Mouse (Mus musculus): ENCODE measurements around the gene Gm21981. TPM values are rescaled to one million over a fixed set of nuclear protein-coding genes. Genes with fewer than 3 reads are reported as not detected.

The Gm21981 gene
- total and polyA plus RNA-seq, 3 experiments, result 0.71 to 0.81 TPM; not detected in 1

- TF ChIP-seq MAZ (IDR thresholded peaks at IDR 0.05; ENCODE audit: low read depth, low read length) (peak; percentile 88), RCOR1 (IDR thresholded peaks at IDR 0.05; ENCODE audit: low read depth, low read length) (no peak), ELF1 (IDR thresholded peaks at IDR 0.05; ENCODE audit: low read depth, low read length) (no peak), BHLHE40 (IDR thresholded peaks at IDR 0.05; ENCODE audit: borderline replicate concordance, low read depth, low read length) (no peak)
Measured at GRCm38 (mm10) chr17:47688608-47689575, 5.4 kb downstream of the Gm21981 start, which contains the start of gene Frs3 (continued).

GRCm38 (mm10) chr17:47688344-47688607 lies 6.0 kb downstream of the Gm21981 start, which contains the start of gene Tomm6:
Gene Tomm6, minus strand, starts transcription at chr17:47688386.
- H3K4me1 ChIP-seq (ENCODE audit: control insufficient read depth in 1 of 2, insufficient read depth in 2 of 2, low read length in 2 of 2), result peaks cover 0 to 5% of the 10 kb centered on the region in 2 experiments; a peak in 1 of 4 replicates
- peak within 1 kb of the TSS; percentile 81 for H3K27ac ChIP-seq (ENCODE audit: control insufficient read depth, low read depth, low read length)
- H3K4me3 ChIP-seq (ENCODE audit: control insufficient read depth in 1 of 2, insufficient read depth in 1 of 2, low read depth in 2 of 2, low read length in 2 of 2), result peak within 1 kb of the TSS; percentile 88 to 89
- no peak for DNase-seq (ENCODE audit: low read depth, low spot score)
- peak within 1 kb of the TSS; percentile 88 for H3K9ac ChIP-seq (ENCODE audit: control insufficient read depth, low read depth, low read length, poor library complexity, severe bottlenecking)
- H3K79me2 ChIP-seq (ENCODE audit: control insufficient read depth, insufficient read depth, low read length, poor library complexity), result peaks cover 15% of the 10 kb centered on the region
- no peaks in the 10 kb centered on the region for H3K9me3 ChIP-seq (replicated peaks; ENCODE audit: insufficient read depth, low read length)
- 0 out of 4 replicates have a peak, but pooled peaks of 1 of the 2 experiments have one; percentile 1 for TF ChIP-seq EP300 (IDR thresholded peaks at IDR 0.05; ENCODE audit: low read depth in 1 of 2, low read length in 2 of 2)
- TF ChIP-seq JUND (IDR thresholded peaks at IDR 0.05; ENCODE audit: low read depth, low read length), result no peak
- H3K36me3 ChIP-seq (ENCODE audit: control insufficient read depth in 1 of 2, insufficient read depth in 2 of 2, low read length in 2 of 2), result peaks cover 4% of the 10 kb centered on the region in 2 experiments
- H3K27me3 ChIP-seq (ENCODE audit: control insufficient read depth in 1 of 2, insufficient read depth in 2 of 2, low read length in 2 of 2), result no peaks in the 10 kb centered on the region

GRCm38 (mm10) chr17:47687409-47688343 lies 6.6 kb downstream of the Gm21981 start:
- no peaks in the 10 kb centered on the region for H3K9me3 ChIP-seq (replicated peaks; ENCODE audit: insufficient read depth, low read length)
- peak overlapping the region; percentile 88 to 89 for H3K4me3 ChIP-seq (ENCODE audit: control insufficient read depth in 1 of 2, insufficient read depth in 1 of 2, low read depth in 2 of 2, low read length in 2 of 2)
- H3K9ac ChIP-seq (ENCODE audit: control insufficient read depth, low read depth, low read length, poor library complexity, severe bottlenecking), result peak overlapping the region; percentile 88
- H3K79me2 ChIP-seq (ENCODE audit: control insufficient read depth, insufficient read depth, low read length, poor library complexity), result peaks cover 15% of the 10 kb centered on the region
- peaks cover 4% of the 10 kb centered on the region in 2 experiments for H3K36me3 ChIP-seq (ENCODE audit: control insufficient read depth in 1 of 2, insufficient read depth in 2 of 2, low read length in 2 of 2)
- H3K4me1 ChIP-seq (ENCODE audit: control insufficient read depth in 1 of 2, insufficient read depth in 2 of 2, low read length in 2 of 2), result peaks cover 0 to 5% of the 10 kb centered on the region in 2 experiments; a peak in 2 of 4 replicates
- H3K27me3 ChIP-seq (ENCODE audit: control insufficient read depth in 1 of 2, insufficient read depth in 2 of 2, low read length in 2 of 2), result no peaks in the 10 kb centered on the region
- peak; percentile 99 for DNase-seq (ENCODE audit: low read depth, low spot score)
- H3K27ac ChIP-seq (ENCODE audit: control insufficient read depth, low read depth, low read length), result peak overlapping the region; percentile 81
- TF ChIP-seq USF1 (IDR thresholded peaks at IDR 0.05; ENCODE audit: low read depth, low read length) (peak; percentile 87), BHLHE40 (IDR thresholded peaks at IDR 0.05; ENCODE audit: borderline replicate concordance, low read depth, low read length) (no peak), E2F4 (IDR thresholded peaks at IDR 0.05; ENCODE audit: borderline replicate concordance, low read depth, low read length) (no peak), GABPA (IDR thresholded peaks at IDR 0.05; ENCODE audit: low read depth, low read length) (no peak), SIN3A (IDR thresholded peaks at IDR 0.05; ENCODE audit: low read length) (peak; percentile 96), POLR2A (IDR thresholded peaks at IDR 0.05; ENCODE audit: control insufficient read depth in 1 of 2, insufficient read depth in 1 of 2, low read depth in 1 of 2, low read length in 2 of 2, poor library complexity in 1 of 2) (peak; percentile 86 to 91; a peak in 3 of 4 replicates), ZMIZ1 (IDR thresholded peaks at IDR 0.05; ENCODE audit: low read depth, low read length) (peak; percentile 87; the same call in 1 of the 2 replicates), ETS1 (IDR thresholded peaks at IDR 0.05; ENCODE audit: low read depth, low read length) (peak; percentile 44; the same call in 1 of the 2 replicates), MEF2A (IDR thresholded peaks at IDR 0.05; ENCODE audit: extremely low read depth, insufficient replicate concordance, low read depth, low read length, poor library complexity, severe bottlenecking) (no peak), GATA1 (IDR thresholded peaks at IDR 0.05; ENCODE audit: low read depth, low read length) (no peak), ELF1 (IDR thresholded peaks at IDR 0.05; ENCODE audit: low read depth, low read length) (peak; percentile 80), MAFK (IDR thresholded peaks at IDR 0.05; ENCODE audit: borderline replicate concordance, low read depth, low read length) (no peak), KAT2A (conservative IDR thresholded peaks at IDR 0.05; ENCODE audit: low read depth, low read length) (peak; percentile 76), RAD21 (IDR thresholded peaks at IDR 0.05; ENCODE audit: low read depth, low read length) (no peak), MXI1 (IDR thresholded peaks at IDR 0.05; ENCODE audit: low read depth, low read length) (peak; percentile 93), MAZ (IDR thresholded peaks at IDR 0.05; ENCODE audit: low read depth, low read length) (peak; percentile 86), CTCF (IDR thresholded peaks at IDR 0.05 in 2 of 3, conservative IDR thresholded peaks at IDR 0.05 in 1 of 3; ENCODE audit: control insufficient read depth in 1 of 3, insufficient read depth in 1 of 3, low read depth in 2 of 3, low read length in 3 of 3, poor library complexity in 1 of 3, severe bottlenecking in 1 of 3) (no peak), RCOR1 (IDR thresholded peaks at IDR 0.05; ENCODE audit: low read depth, low read length) (no peak), MAX (IDR thresholded peaks at IDR 0.05; ENCODE audit: low read length) (peak; percentile 92), SMC3 (IDR thresholded peaks at IDR 0.05; ENCODE audit: low read depth, low read length) (no peak), TAL1 (IDR thresholded peaks at IDR 0.05; ENCODE audit: low read length) (no peak), ZNF384 (IDR thresholded peaks at IDR 0.05; ENCODE audit: low read depth, low read length) (no peak)
